Mouse (Mus musculus) ES-E14 (cell line): ENCODE results near the gene Sox5. TPM values are rescaled to one million over a fixed set of nuclear protein-coding genes. Genes with fewer than 3 reads are reported as not detected.

Experiments
- DNase-seq: peaks from one replicate; pipeline ENCODE4 v3.0.0-alpha.2; 2013; ENCODE audit warnings: low read depth, low spot score
- H3K27ac ChIP-seq: 2 replicates; pipeline ENCODE4 v1.5.1; 2012; ENCODE audit warnings: low read depth, mild to moderate bottlenecking, low read length, moderate library complexity, mixed read lengths; ENCODE audit not compliant: poor library complexity, insufficient read depth, severe bottlenecking
- H3K36me3 ChIP-seq: 2 replicates; pipeline ENCODE4 v1.6.1; 2012; ENCODE audit warnings: mild to moderate bottlenecking, low read length, moderate library complexity, mixed read lengths; ENCODE audit not compliant: control insufficient read depth, poor library complexity, insufficient read depth, severe bottlenecking
- H3K4me1 ChIP-seq, 2 experiments: fragments of 150-350 bp in 1 of 2; sonication (generic) in 1 of 2; 2 replicates each; pipeline ENCODE4 v1.6.1; 2012; ENCODE audit warnings: low read length in 2 of 2, mild to moderate bottlenecking in 1 of 2, mixed read lengths in 1 of 2; ENCODE audit not compliant: control insufficient read depth in 2 of 2, insufficient read depth in 2 of 2, poor library complexity in 1 of 2
- H3K4me3 ChIP-seq, 2 experiments: fragments of 150-350 bp in 1 of 2; sonication (generic) in 1 of 2; 2 replicates each; pipeline ENCODE4 v1.5.1; 2012; ENCODE audit warnings: low read length in 2 of 2, low read depth in 1 of 2, mild to moderate bottlenecking in 1 of 2, mixed read lengths in 1 of 2; ENCODE audit not compliant: insufficient read depth in 1 of 2, poor library complexity in 1 of 2, severe bottlenecking in 1 of 2
- H3K9ac ChIP-seq: 2 replicates; pipeline ENCODE4 v1.6.1; 2012; ENCODE audit warnings: low read depth, mild to moderate bottlenecking, low read length, mixed read lengths; ENCODE audit not compliant: poor library complexity, insufficient read depth, severe bottlenecking
- H3K9me3 ChIP-seq: fragments of 150-350 bp; sonication (generic); 2 replicates; pipeline ENCODE4 v1.6.1; 2012; ENCODE audit warnings: low read depth, mild to moderate bottlenecking, low read length; ENCODE audit not compliant: control insufficient read depth, insufficient read depth
- CHD2 ChIP-seq: IDR thresholded peaks from 2 replicates; pipeline ENCODE4 v1.6.1; 2014; ENCODE audit warnings: mild to moderate bottlenecking, low read depth, low read length, inconsistent platforms
- HCFC1 ChIP-seq: IDR thresholded peaks from 2 replicates; pipeline ENCODE4 v1.6.1; 2012; ENCODE audit warnings: low read length, inconsistent platforms, borderline replicate concordance; ENCODE audit not compliant: insufficient read depth
- MAFK ChIP-seq: IDR thresholded peaks from 2 replicates; pipeline ENCODE4 v1.6.1; 2014; ENCODE audit warnings: mild to moderate bottlenecking, low read depth, low read length, inconsistent platforms; ENCODE audit not compliant: insufficient read depth
- ZC3H11A ChIP-seq: IDR thresholded peaks from 2 replicates; pipeline ENCODE4 v1.6.1; 2012; ENCODE audit warnings: low read depth, mild to moderate bottlenecking, inconsistent platforms, low read length, borderline replicate concordance
- ZNF384 ChIP-seq: IDR thresholded peaks from 2 replicates; pipeline ENCODE4 v1.6.1; 2012; ENCODE audit warnings: low read depth, low read length, inconsistent platforms
- in situ Hi-C, 2 experiments: fragments of 600-800 bp; cut with MboI; formaldehyde crosslinking; loops; one replicate each; pipeline ENCODE4 v1.15.1; 2025; ENCODE audit warnings: low sequenced_read_pairs in 2 of 2, inconsistent platforms in 1 of 2; ENCODE audit not compliant: unreplicated experiment in 2 of 2
- total RNA-seq: library from RNA; depleted of rRNA; stranded (reverse); fragments of 300-350 nt; gene quantifications from 2 replicates; pipeline ENCODE4 v1.2.3, GENCODE M21; 2012

Sox5 gene
- total RNA-seq, 1 experiment = 0.36 TPM

- Histone ChIP-seq H3K27ac (no peak overlapping the region), H3K36me3 (no peaks in the 10 kb centered on the region), H3K4me3 (no peak overlapping the region), H3K9me3 (no peaks in the 10 kb centered on the region), H3K9ac (no peak overlapping the region), H3K4me1 (no peaks in the 10 kb centered on the region; a peak in 1 of 4 replicates)
- in situ Hi-C loops = no loop called here
- DNase-seq = no peak
- TF ChIP-seq ZC3H11A = no peak
- no peak for TF ChIP-seq HCFC1
- no peak for TF ChIP-seq MAFK
- TF ChIP-seq CHD2 = no peak
- no peak for TF ChIP-seq ZNF384
Measured at GRCm38 (mm10) chr6:144301082-144301481, 480.7 kb downstream of the Sox5 start.

- Histone ChIP-seq H3K9me3 (no peaks in the 10 kb centered on the region), H3K9ac (no peak overlapping the region), H3K4me1 (no peaks in the 10 kb centered on the region; a peak in 1 of 4 replicates), H3K27ac (no peak overlapping the region), H3K36me3 (no peaks in the 10 kb centered on the region), H3K4me3 (no peak overlapping the region)
- DNase-seq = no peak
- TF ChIP-seq CHD2 = no peak
- no peak for TF ChIP-seq ZC3H11A
- TF ChIP-seq MAFK = no peak
- no peak for TF ChIP-seq ZNF384
- no peak for TF ChIP-seq HCFC1
- in situ Hi-C loops = no loop called here
Measured at GRCm38 (mm10) chr6:144299503-144299858, 482.3 kb downstream of the Sox5 start.

- Histone ChIP-seq H3K9me3 (no peaks in the 10 kb centered on the region), H3K36me3 (no peaks in the 10 kb centered on the region), H3K4me1 (no peaks in the 10 kb centered on the region; a peak in 1 of 4 replicates), H3K27ac (no peak overlapping the region), H3K9ac (no peak overlapping the region), H3K4me3 (no peak overlapping the region)
- DNase-seq = no peak
- in situ Hi-C loops = no loop called here
- TF ChIP-seq CHD2 = no peak
- TF ChIP-seq MAFK = no peak
- no peak for TF ChIP-seq HCFC1
- no peak for TF ChIP-seq ZNF384
- TF ChIP-seq ZC3H11A = no peak
Measured at GRCm38 (mm10) chr6:144298641-144299502, 482.9 kb downstream of the Sox5 start.

- no peak overlapping the region for H3K4me3 ChIP-seq
- in situ Hi-C loops = no loop called here
- no peaks in the 10 kb centered on the region; a peak in 1 of 4 replicates for H3K4me1 ChIP-seq
- TF ChIP-seq ZNF384 = no peak
- no peak for TF ChIP-seq ZC3H11A
- no peak for TF ChIP-seq CHD2
- TF ChIP-seq HCFC1 = no peak
- no peak for TF ChIP-seq MAFK
- H3K27ac ChIP-seq = no peak overlapping the region
- DNase-seq = no peak
- no peaks in the 10 kb centered on the region for H3K9me3 ChIP-seq
- no peaks in the 10 kb centered on the region for H3K36me3 ChIP-seq
- H3K9ac ChIP-seq = no peak overlapping the region
Measured at GRCm38 (mm10) chr6:144297846-144298245, 483.9 kb downstream of the Sox5 start.
